24 mouse cellular contexts compared by ENCODE assay signal in genomic region chr6:91171396-91171895, GRCm38 (mm10). TPM values are rescaled to one million over a fixed set of nuclear protein-coding genes. Genes with fewer than 3 reads are reported as not detected.
DNase-seq lines count a peak whose midpoint lies in the region; ATAC-seq and TF ChIP-seq lines count a peak whose summit lies in the region.
"Had no signal": no experiment of that assay in that cellular context is flagged by ENCODE, and none has a peak within 500 bp of the region (broad histone marks: within the 10 kb centered on the region; RNA-seq: fewer than 3 reads in every experiment).

No protein-coding gene starts in this region.

- no peaks in the 10 kb centered on the region for H3K36me3 ChIP-seq in CH12.LX (replicated peaks in 1 of 2; ENCODE audit: control insufficient read depth in 1 of 2, insufficient read depth in 1 of 2, low read length in 1 of 2)
- peaks cover 0 to 13% of the 10 kb centered on the region in 2 experiments; a peak in 2 of 4 replicates for H3K36me3 ChIP-seq in MEL (ENCODE audit: control insufficient read depth in 1 of 2, insufficient read depth in 2 of 2, low read length in 2 of 2)
- H3K36me3 ChIP-seq in myocyte (ENCODE audit: control insufficient read depth, insufficient read depth): no peaks in the 10 kb centered on the region
- 0 out of 2 replicates have a peak, but pooled peaks cover 3% of the 10 kb centered on the region for H3K36me3 ChIP-seq in kidney, embryonic 16.5 days (ENCODE audit: insufficient read depth, low read length)
- H3K36me3 ChIP-seq: G1E had no signal

- peak; percentile 48 for TF ChIP-seq POLR2A in CH12.LX (IDR thresholded peaks at IDR 0.05; ENCODE audit: low read depth, low read length)
- TF ChIP-seq POLR2A in MEL (IDR thresholded peaks at IDR 0.05; ENCODE audit: control insufficient read depth in 1 of 2, insufficient read depth in 1 of 2, low read depth in 1 of 2, low read length in 2 of 2, poor library complexity in 1 of 2): no peak
- TF ChIP-seq POLR2A in myocyte (IDR thresholded peaks at IDR 0.05; ENCODE audit: insufficient read length, low read depth): peak; percentile 78

- H3K9me3 ChIP-seq in CH12.LX (replicated peaks; ENCODE audit: low read length) (no peaks in the 10 kb centered on the region), MEL (replicated peaks; ENCODE audit: insufficient read depth, low read length) (no peaks in the 10 kb centered on the region)
- no peaks in the 10 kb centered on the region for H3K9me3 ChIP-seq in kidney, embryonic 16.5 days (ENCODE audit: low read length)
- H3K9me3 ChIP-seq: G1E had no signal

- H3K27me3 ChIP-seq in CH12.LX (replicated peaks) (peaks cover 66% of the 10 kb centered on the region), MEL (ENCODE audit: control insufficient read depth in 1 of 2, insufficient read depth in 2 of 2, low read length in 2 of 2) (no peaks in the 10 kb centered on the region), myocyte (ENCODE audit: control insufficient read depth, insufficient read depth, insufficient read length) (no peaks in the 10 kb centered on the region)
- no peaks in the 10 kb centered on the region for H3K27me3 ChIP-seq in kidney, embryonic 16.5 days (ENCODE audit: insufficient read depth, low read length)
- H3K27me3 ChIP-seq: Patski had no signal

- H3K79me2 ChIP-seq in CH12.LX (replicated peaks; ENCODE audit: control insufficient read depth, extremely low read depth, insufficient read depth, poor library complexity, severe bottlenecking) (no peaks in the 10 kb centered on the region), MEL (ENCODE audit: control insufficient read depth, insufficient read depth, low read length, poor library complexity) (no peaks in the 10 kb centered on the region), myocyte (ENCODE audit: control insufficient read depth, insufficient read depth) (no peaks in the 10 kb centered on the region)

- H3K4me3 ChIP-seq in CH12.LX (replicated peaks in 1 of 3; ENCODE audit: low read depth in 2 of 3, low read length in 2 of 3, poor library complexity in 1 of 3) (peak overlapping the region; percentile 2 to 67 (median 41)), MEL (ENCODE audit: control insufficient read depth in 1 of 2, insufficient read depth in 1 of 2, low read depth in 2 of 2, low read length in 2 of 2) (no peak overlapping the region), myocyte (peak overlapping the region; percentile 22)
- no peak overlapping the region for H3K4me3 ChIP-seq in kidney, embryonic 16.5 days (ENCODE audit: low read length)

- TF ChIP-seq CTCF in CH12.LX (conservative IDR thresholded peaks at IDR 0.05 in 1 of 2, IDR thresholded peaks at IDR 0.05 in 1 of 2; ENCODE audit: low read depth in 2 of 2, low read length in 2 of 2) (no peak), MEL (IDR thresholded peaks at IDR 0.05 in 2 of 3, conservative IDR thresholded peaks at IDR 0.05 in 1 of 3; ENCODE audit: control insufficient read depth in 1 of 3, insufficient read depth in 1 of 3, low read depth in 2 of 3, low read length in 3 of 3, poor library complexity in 1 of 3, severe bottlenecking in 1 of 3) (no peak)

- no peak overlapping the region for H3K27ac ChIP-seq in CH12.LX (ENCODE audit: insufficient read depth, low read depth)
- no peak overlapping the region for H3K27ac ChIP-seq in MEL (ENCODE audit: control insufficient read depth, low read depth, low read length)
- H3K27ac ChIP-seq in kidney, embryonic 16.5 days (ENCODE audit: low read length): no peak overlapping the region

- ATAC-seq in kidney, embryonic 16.5 days (ENCODE audit: low FRiP score, low TSS enrichment): no peak
- no peak for ATAC-seq in megakaryocyte, adult 5-6 weeks (ENCODE audit: poor library complexity, severe bottlenecking)
- ATAC-seq: activated CD4-positive, CD25-positive, alpha-beta regulatory T cell, adult 4 months; CD4-positive, CD25-positive, alpha-beta regulatory T cell, adult 4 months; Patski had no signal

- no peak overlapping the region for H3ac ChIP-seq in myocyte (ENCODE audit: control insufficient read depth, insufficient read length)

- 65% methylated on average over 3 of the region's 3 CpGs for WGBS in kidney, embryonic 16.5 days

- TF ChIP-seq EP300 in CH12.LX (IDR thresholded peaks at IDR 0.05; ENCODE audit: low read length) (no peak), MEL (IDR thresholded peaks at IDR 0.05; ENCODE audit: low read depth in 1 of 2, low read length in 2 of 2) (no peak)

- in situ Hi-C loops in CH12.LX (cut with MboI; ENCODE audit: low pct_ligation_motif_present, low pct_unique_long_range_greater_than_20kb, low sequenced_read_pairs): loop anchor here (5.0 to 25.0 kb wide), 2 partner anchors 106 to 241 kb away; partner anchors contain the start of gene Wnt7a

- dilution Hi-C loops in CH12.LX (cut with MboI; ENCODE audit: extremely low pct_ligation_motif_present, extremely low pct_unique_long_range_greater_than_20kb, low sequenced_read_pairs): no loop called here

- peak overlapping the region; percentile 84; the same call in 1 of the 2 replicates for H3K4me2 ChIP-seq in CH12.LX (ENCODE audit: insufficient read depth, low read depth, poor library complexity, severe bottlenecking)
- peak overlapping the region; percentile 69 for H3K4me2 ChIP-seq in myocyte (ENCODE audit: low read depth)
- H3K4me2 ChIP-seq in kidney, embryonic 16.5 days (replicated peaks; ENCODE audit: low read depth, low read length): no peak overlapping the region

- peaks cover 3 to 10% of the 10 kb centered on the region in 2 experiments; a peak in 3 of 4 replicates for H3K4me1 ChIP-seq in CH12.LX (ENCODE audit: control insufficient read depth in 1 of 2, insufficient read depth in 2 of 2)
- H3K4me1 ChIP-seq in MEL (ENCODE audit: control insufficient read depth in 1 of 2, insufficient read depth in 2 of 2, low read length in 2 of 2): peaks cover 0 to 25% of the 10 kb centered on the region in 2 experiments; a peak in 3 of 4 replicates
- H3K4me1 ChIP-seq in kidney, embryonic 16.5 days (ENCODE audit: insufficient read depth, low read length): no peaks in the 10 kb centered on the region

- peak; percentile 72 for DNase-seq in heart, adult 11 months
- no peak for DNase-seq in heart, postnatal 25 days (ENCODE audit: low spot score)
- peak; percentile 38 for DNase-seq in CH12.LX (ENCODE audit: extremely low read depth)
- peak; percentile 24 for DNase-seq in MEL (ENCODE audit: low read depth, low spot score)
- DNase-seq in adrenal gland, postnatal 36 days: no peak
- DNase-seq: adrenal gland, adult 2 months; adrenal gland, adult 8-10 months; adrenal gland, postnatal 10 days; adrenal gland, postnatal 14 days; adrenal gland, postnatal 25 days; B cell, adult 2 months; cerebellum, adult 11 months; cerebellum, adult 11-12 months; cerebellum, adult 18-20 months; cerebellum, adult 2 months; cerebellum, adult 8-10 months had no signal

- H3K9ac ChIP-seq in CH12.LX (ENCODE audit: insufficient read depth, low read depth): peak overlapping the region; percentile 86
- no peak overlapping the region for H3K9ac ChIP-seq in MEL (ENCODE audit: control insufficient read depth, low read depth, low read length, poor library complexity, severe bottlenecking)
- H3K9ac ChIP-seq in kidney, embryonic 16.5 days (replicated peaks; ENCODE audit: low read length): no peak overlapping the region

- TF ChIP-seq RAD21 in CH12.LX (IDR thresholded peaks at IDR 0.05; ENCODE audit: low read depth, low read length) (no peak), MEL (IDR thresholded peaks at IDR 0.05; ENCODE audit: low read depth, low read length) (no peak)

- intact Hi-C loops in heart, postnatal 25 days (cut with DNase I): loop anchor here (5.0 kb wide), 1 partner anchor 241 kb away; the partner anchor contains the start of gene Wnt7a

TF ChIP-seq in MEL, 35 proteins besides CTCF, POLR2A, EP300 and RAD21 (continues in another document):
- TF ChIP-seq JUND (IDR thresholded peaks at IDR 0.05; ENCODE audit: low read depth, low read length): no peak

RNA-seq across cellular contexts. Expression of gene Hdac11, which starts 15.0 kb away (rescaled TPM):
- total RNA-seq in heart, postnatal 25 days (2021): 10 to 100 TPM; 13.0 to 15.1 TPM
- total RNA-seq in CH12.LX (2012; rRNA removed) (0.55 and 2.1 TPM in 2 replicates), CH12.LX (2014; rRNA removed) (0.22 TPM in 1 of 2 replicates, not detected in the other), MEL (2012; rRNA removed) (2.5 and 3.3 TPM in 2 replicates)
- polyA plus RNA-seq in CH12.LX (2012; ENCODE audit: insufficient read length, low read depth) (0.53 and 0.57 TPM in 2 replicates), MEL (2012; ENCODE audit: insufficient read depth in 1 of 2, insufficient read length in 2 of 2, low read depth in 1 of 2, low replicate concordance in 2 of 2, missing spikeins in 1 of 2) (1 to 10 TPM in 1 of 2 experiments, not detected in 1; 6.0 TPM), myocyte (2012; fragmentation: generic; extraction: Trizol) (39.3 TPM)
- 1 to 10 TPM; 5.8 to 6.2 TPM for total RNA-seq in adrenal gland, postnatal 36 days (2021)
- polyA plus RNA-seq in kidney, embryonic 16.5 days (2015; fragmentation: Nextera tagmentation; extraction: Ambion mirVana): 15.5 and 15.7 TPM in 2 replicates
- 0.27 and 0.80 TPM in 2 replicates for total RNA-seq in megakaryocyte, adult 5-6 weeks (2015)
- total RNA-seq in megakaryocyte, adult 5-6 weeks (2017): 0.16 and 0.37 TPM in 2 replicates

RNA-seq across cellular contexts. Expression of gene Fbln2, which starts 40.8 kb away (rescaled TPM):
- total RNA-seq in heart, postnatal 25 days (2021): 10 to 100 TPM; 71.8 to 76.3 TPM
- 0.21 and 0.81 TPM in 2 replicates for total RNA-seq in CH12.LX (2012; rRNA removed)
- total RNA-seq in CH12.LX (2014; rRNA removed): not detected in 2 replicates
- not detected in 2 replicates for polyA plus RNA-seq in CH12.LX (2012; ENCODE audit: insufficient read length, low read depth)
- total RNA-seq in MEL (2012; rRNA removed): 2.3 and 4.4 TPM in 2 replicates
- 1 to 10 TPM in 1 of 2 experiments, not detected in 1; 1.9 TPM for polyA plus RNA-seq in MEL (2012; ENCODE audit: insufficient read depth in 1 of 2, insufficient read length in 2 of 2, low read depth in 1 of 2, low replicate concordance in 2 of 2, missing spikeins in 1 of 2)
- polyA plus RNA-seq in myocyte (2012; fragmentation: generic; extraction: Trizol): 167 TPM
- total RNA-seq in adrenal gland, postnatal 36 days (2021): 10 to 100 TPM; 12.6 to 20.7 TPM
- polyA plus RNA-seq in kidney, embryonic 16.5 days (2015; fragmentation: Nextera tagmentation; extraction: Ambion mirVana): 39.8 and 43.8 TPM in 2 replicates
- not detected in 2 replicates for total RNA-seq in megakaryocyte, adult 5-6 weeks (2015)
- total RNA-seq in megakaryocyte, adult 5-6 weeks (2017): not detected in 2 replicates
- polyA plus RNA-seq: G1E had no signal

RNA-seq across cellular contexts. Expression of gene Nup210, which starts 54.8 kb away (rescaled TPM):
- 1 to 10 TPM; 2.4 to 3.3 TPM for total RNA-seq in heart, postnatal 25 days (2021)
- total RNA-seq in CH12.LX (2012; rRNA removed): 103 TPM in 2 replicates
- total RNA-seq in CH12.LX (2014; rRNA removed): 40.5 and 41.9 TPM in 2 replicates
- 56.9 and 73.1 TPM in 2 replicates for polyA plus RNA-seq in CH12.LX (2012; ENCODE audit: insufficient read length, low read depth)
- total RNA-seq in MEL (2012; rRNA removed): 46.3 and 56.7 TPM in 2 replicates
- polyA plus RNA-seq in MEL (2012; ENCODE audit: insufficient read depth in 1 of 2, insufficient read length in 2 of 2, low read depth in 1 of 2, low replicate concordance in 2 of 2, missing spikeins in 1 of 2): 100 to 1,000 TPM in 1 of 2 experiments, 10 to 100 TPM in 1; 71.5 to 394 TPM
- polyA plus RNA-seq in myocyte (2012; fragmentation: generic; extraction: Trizol): 0.31 TPM
- total RNA-seq in adrenal gland, postnatal 36 days (2021): 1 to 10 TPM; 3.6 to 6.2 TPM
- polyA plus RNA-seq in kidney, embryonic 16.5 days (2015; fragmentation: Nextera tagmentation; extraction: Ambion mirVana): 26.4 and 29.4 TPM in 2 replicates
- 123 and 145 TPM in 2 replicates for total RNA-seq in megakaryocyte, adult 5-6 weeks (2015)
- total RNA-seq in megakaryocyte, adult 5-6 weeks (2017): 124 and 148 TPM in 2 replicates
- polyA plus RNA-seq: C2C12 had no signal

Comparison
In these comparisons a context has a peak if more than half of its experiments do, and no peak if none do; other contexts are left out.
1. DNase-seq: peak in heart, adult 11 months (single experiment), CH12.LX (single experiment) and MEL (single experiment); none in heart, postnatal 25 days (single experiment) and adrenal gland, postnatal 36 days (0 of 2).
2. H3K4me3 ChIP-seq: peak in CH12.LX (3 of 3) and myocyte (single experiment); none in MEL (0 of 2) and kidney, embryonic 16.5 days (single experiment).
3. POLR2A ChIP-seq: peak in CH12.LX (single experiment) and myocyte (single experiment); none in MEL (0 of 2).